Mouse (Mus musculus): ENCODE measurements around the gene Ropn1. TPM values are rescaled to one million over a fixed set of nuclear protein-coding genes. Genes with fewer than 3 reads are reported as not detected.

Gene Ropn1
- not detected in 2 replicates for polyA plus RNA-seq (2011; ENCODE audit: insufficient read length, low read depth, missing spikeins)

DNA sequence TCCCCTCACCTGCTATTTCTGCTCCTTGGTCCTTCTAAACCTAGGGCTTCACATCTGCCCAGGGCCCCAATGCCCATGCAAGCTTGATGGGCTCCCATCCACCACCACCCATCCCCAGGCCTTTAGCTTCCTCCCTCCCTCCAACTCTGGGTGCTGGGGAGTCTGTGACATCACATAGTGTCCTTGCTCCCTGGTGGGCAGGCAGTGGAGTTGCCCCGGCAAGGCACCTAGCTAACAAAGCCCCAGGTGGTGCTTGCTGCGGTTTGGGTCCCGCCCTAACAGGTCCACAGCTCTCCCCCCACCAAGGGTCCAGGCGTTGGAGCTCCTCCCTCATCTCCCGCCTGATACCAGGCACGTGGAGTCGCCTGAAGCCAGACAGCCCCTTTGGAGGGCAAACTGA, at the start of gene Ropn1:
Gene Ropn1 (plus strand): TSS at position 301 of the 400 bp plus-strand sequence.
- H3K27ac ChIP-seq (ENCODE audit: insufficient read depth, low read length): no peak within 1 kb of the TSS
- TF ChIP-seq POLR2A (IDR thresholded peaks at IDR 0.05; ENCODE audit: low read depth, low read length) (no peak), CTCF (IDR thresholded peaks at IDR 0.05; ENCODE audit: borderline replicate concordance, insufficient read depth, low read length) (no peak)
- H3K4me1 ChIP-seq (ENCODE audit: control insufficient read depth, insufficient read depth, low read length): peaks cover under 1% of the 10 kb centered on the region; the same call in 1 of the 2 replicates
- H3K4me3 ChIP-seq (ENCODE audit: insufficient read depth, low read length): no peak within 1 kb of the TSS

DNA sequence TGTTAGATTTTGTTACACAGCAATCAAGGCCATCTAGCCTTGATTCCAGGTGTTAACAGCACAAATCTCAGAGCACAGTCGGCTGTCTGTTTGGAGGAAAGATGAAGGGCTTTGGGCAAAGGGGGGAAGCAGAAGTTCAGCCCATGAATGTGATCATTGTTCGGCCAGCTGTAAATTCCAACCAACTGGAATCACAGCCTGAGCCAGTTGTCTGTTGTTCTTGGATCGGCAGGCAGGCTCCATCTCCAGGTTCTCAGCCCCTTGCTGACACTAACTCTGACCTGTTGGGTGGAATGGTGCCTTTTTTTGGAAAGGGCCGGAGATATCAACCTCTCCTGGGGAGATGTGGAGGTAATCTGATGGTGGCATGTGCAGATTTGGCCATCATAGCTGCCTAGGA, 47.8 kb upstream of the Ropn1 start:
- no peak overlapping the region for H3K27ac ChIP-seq (ENCODE audit: insufficient read depth, low read length)
- TF ChIP-seq CTCF (IDR thresholded peaks at IDR 0.05; ENCODE audit: borderline replicate concordance, insufficient read depth, low read length) (no peak), POLR2A (IDR thresholded peaks at IDR 0.05; ENCODE audit: low read depth, low read length) (no peak)
- peaks cover 8% of the 10 kb centered on the region for H3K4me1 ChIP-seq (ENCODE audit: control insufficient read depth, insufficient read depth, low read length)
- no peak overlapping the region for H3K4me3 ChIP-seq (ENCODE audit: insufficient read depth, low read length)

DNA sequence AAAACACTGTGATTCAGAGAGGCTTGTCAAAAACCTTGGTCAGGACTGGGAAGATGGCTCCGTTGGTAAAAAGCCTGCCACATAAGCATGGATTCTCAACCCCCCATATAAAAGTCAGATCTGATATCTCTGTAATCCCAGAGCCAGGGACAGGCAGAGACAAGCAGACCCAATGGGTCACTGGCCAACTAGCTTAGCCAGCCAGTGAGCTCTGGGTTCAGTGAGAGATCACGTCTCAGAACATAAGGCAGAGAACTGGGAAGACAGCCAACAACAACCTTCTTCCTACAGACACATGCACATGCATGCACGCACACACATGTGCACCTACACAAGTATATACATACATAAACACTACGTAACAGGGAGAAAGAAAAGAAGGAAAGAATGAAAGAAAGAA, 46.6 kb upstream of the Ropn1 start:
- TF ChIP-seq POLR2A (IDR thresholded peaks at IDR 0.05; ENCODE audit: low read depth, low read length) (no peak), CTCF (IDR thresholded peaks at IDR 0.05; ENCODE audit: borderline replicate concordance, insufficient read depth, low read length) (no peak)
- no peak overlapping the region for H3K4me3 ChIP-seq (ENCODE audit: insufficient read depth, low read length)
- peak overlapping the region; percentile 73; the same call in 1 of the 2 replicates for H3K27ac ChIP-seq (ENCODE audit: insufficient read depth, low read length)
- peaks cover 8% of the 10 kb centered on the region for H3K4me1 ChIP-seq (ENCODE audit: control insufficient read depth, insufficient read depth, low read length)

DNA sequence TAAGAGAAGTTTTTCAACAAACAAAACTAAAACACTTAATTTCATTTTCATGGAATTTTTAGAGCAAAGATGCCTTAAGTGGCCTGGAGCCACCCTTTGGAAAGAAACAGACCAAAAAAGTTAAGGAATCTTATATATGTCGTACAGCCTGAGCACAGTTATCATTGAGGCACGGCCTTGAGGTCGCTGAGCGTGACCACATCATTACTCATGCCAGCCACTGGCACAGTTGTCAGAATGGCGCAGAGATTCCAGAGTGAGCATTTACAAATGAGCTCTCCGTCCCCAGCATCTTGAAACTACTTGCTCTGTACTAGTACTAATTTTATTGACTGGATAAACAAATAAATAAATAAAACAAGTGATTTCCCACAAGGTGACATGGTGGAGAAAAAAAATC, 45.9 kb upstream of the Ropn1 start:
- TF ChIP-seq POLR2A (IDR thresholded peaks at IDR 0.05; ENCODE audit: low read depth, low read length) (no peak), CTCF (IDR thresholded peaks at IDR 0.05; ENCODE audit: borderline replicate concordance, insufficient read depth, low read length) (no peak)
- H3K4me1 ChIP-seq (ENCODE audit: control insufficient read depth, insufficient read depth, low read length): peaks cover 8% of the 10 kb centered on the region
- H3K4me3 ChIP-seq (ENCODE audit: insufficient read depth, low read length): no peak overlapping the region
- 0 out of 2 replicates have a peak overlapping the region, but pooled peaks have one; percentile 14 for H3K27ac ChIP-seq (ENCODE audit: insufficient read depth, low read length)

DNA sequence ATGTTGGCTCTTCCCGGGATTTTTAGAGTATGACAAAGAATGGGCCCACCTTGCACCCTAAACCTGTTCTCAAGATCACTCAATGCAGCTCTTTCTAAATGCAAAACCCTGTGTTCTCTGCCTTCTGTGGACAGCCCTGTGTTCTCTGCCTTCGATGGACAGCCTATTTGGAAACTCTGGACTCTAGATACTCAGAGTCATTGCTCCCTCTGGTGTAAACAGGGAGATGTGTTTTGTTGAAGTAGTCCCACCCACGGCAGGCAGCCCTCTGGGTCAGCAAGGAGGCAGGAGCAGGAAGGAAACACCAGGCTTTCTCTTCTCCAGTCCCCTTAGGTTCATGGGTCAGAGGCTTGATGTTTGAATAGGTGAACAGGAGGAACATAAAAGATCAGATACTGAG, 44.0 kb upstream of the Ropn1 start:
- TF ChIP-seq POLR2A (IDR thresholded peaks at IDR 0.05; ENCODE audit: low read depth, low read length): no peak
- TF ChIP-seq CTCF (IDR thresholded peaks at IDR 0.05; ENCODE audit: borderline replicate concordance, insufficient read depth, low read length): no peak
- 0 out of 2 replicates have a peak overlapping the region, but pooled peaks have one; percentile 14 for H3K27ac ChIP-seq (ENCODE audit: insufficient read depth, low read length)
- H3K4me1 ChIP-seq (ENCODE audit: control insufficient read depth, insufficient read depth, low read length): peaks cover 10% of the 10 kb centered on the region

DNA sequence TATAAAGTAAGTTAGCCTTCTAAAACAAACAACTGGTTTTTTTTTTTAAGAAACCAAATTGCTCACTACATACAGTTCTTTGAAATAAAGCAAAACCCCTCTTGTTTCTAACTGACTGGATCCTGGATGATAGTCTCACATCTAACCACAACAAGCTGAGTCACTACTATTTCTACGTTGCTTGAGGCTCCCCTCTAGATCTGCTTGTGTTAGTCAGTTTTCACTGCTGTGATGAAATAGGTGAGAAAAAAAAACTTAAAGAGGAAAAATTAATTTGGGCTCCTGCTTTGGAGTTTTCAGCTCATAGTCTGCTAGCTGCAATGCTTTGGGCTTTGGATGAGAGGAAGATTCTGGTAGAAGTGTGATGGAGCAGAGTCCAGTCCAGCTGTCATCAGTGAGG, 39.6 kb upstream of the Ropn1 start:
- Histone ChIP-seq H3K27ac (ENCODE audit: insufficient read depth, low read length) (0 out of 2 replicates have a peak overlapping the region, but pooled peaks have one; percentile 23), H3K4me3 (ENCODE audit: insufficient read depth, low read length) (no peak overlapping the region), H3K4me1 (ENCODE audit: control insufficient read depth, insufficient read depth, low read length) (peaks cover 3% of the 10 kb centered on the region; the same call in 1 of the 2 replicates)
- TF ChIP-seq CTCF (IDR thresholded peaks at IDR 0.05; ENCODE audit: borderline replicate concordance, insufficient read depth, low read length): no peak
- no peak for TF ChIP-seq POLR2A (IDR thresholded peaks at IDR 0.05; ENCODE audit: low read depth, low read length)

More for the DNA sequence above, 44.0 kb upstream of the Ropn1 start:
- H3K4me3 ChIP-seq (ENCODE audit: insufficient read depth, low read length): no peak overlapping the region

DNA sequence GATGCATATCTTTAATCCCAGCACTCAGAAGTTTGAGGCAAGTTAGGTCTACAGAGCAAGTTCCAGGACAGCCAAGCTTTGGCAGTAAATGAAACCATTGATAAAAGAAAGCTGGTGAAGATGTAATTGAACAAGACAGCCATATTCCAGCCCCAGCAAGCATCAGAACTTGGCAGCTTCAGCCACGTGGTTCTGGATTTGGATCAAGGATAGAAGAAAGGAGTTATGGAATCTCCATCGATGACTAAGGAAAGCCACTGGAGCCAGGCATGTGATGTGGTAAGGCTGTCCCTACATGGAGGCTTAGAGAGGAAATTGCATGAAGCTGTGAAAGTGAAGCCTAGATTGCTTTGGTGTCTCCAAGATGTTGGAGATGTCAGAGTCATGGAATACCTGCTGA, 35.7 kb upstream of the Ropn1 start:
- H3K4me1 ChIP-seq (ENCODE audit: control insufficient read depth, insufficient read depth, low read length): peaks cover 3% of the 10 kb centered on the region; the same call in 1 of the 2 replicates
- H3K27ac ChIP-seq (ENCODE audit: insufficient read depth, low read length): no peak overlapping the region
- TF ChIP-seq CTCF (IDR thresholded peaks at IDR 0.05; ENCODE audit: borderline replicate concordance, insufficient read depth, low read length) (no peak), POLR2A (IDR thresholded peaks at IDR 0.05; ENCODE audit: low read depth, low read length) (no peak)
- H3K4me3 ChIP-seq (ENCODE audit: insufficient read depth, low read length): no peak overlapping the region

DNA sequence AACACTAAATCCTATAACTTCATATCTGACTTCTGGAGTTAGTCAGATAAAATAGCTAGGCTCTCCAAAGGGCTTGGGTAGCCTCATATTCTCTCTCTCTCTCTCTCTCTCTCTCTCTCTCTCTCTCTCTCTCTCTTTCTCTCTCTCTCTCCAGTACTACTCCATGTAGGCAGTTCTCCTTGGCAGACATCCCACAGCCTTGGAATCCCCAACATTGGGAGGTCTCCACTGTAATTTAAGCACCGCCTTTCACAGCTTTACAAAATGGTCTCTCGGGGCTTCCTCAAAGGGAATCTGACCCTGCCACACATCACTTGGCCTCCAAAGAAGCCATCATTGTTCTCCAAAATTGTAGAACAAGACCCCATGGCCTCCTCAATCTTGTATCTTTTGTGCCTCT, 22.1 kb upstream of the Ropn1 start:
- H3K27ac ChIP-seq (ENCODE audit: insufficient read depth, low read length): no peak overlapping the region
- H3K4me3 ChIP-seq (ENCODE audit: insufficient read depth, low read length): no peak overlapping the region
- no peaks in the 10 kb centered on the region for H3K4me1 ChIP-seq (ENCODE audit: control insufficient read depth, insufficient read depth, low read length)
- no peak for TF ChIP-seq CTCF (IDR thresholded peaks at IDR 0.05; ENCODE audit: borderline replicate concordance, insufficient read depth, low read length)
- TF ChIP-seq POLR2A (IDR thresholded peaks at IDR 0.05; ENCODE audit: low read depth, low read length): no peak

DNA sequence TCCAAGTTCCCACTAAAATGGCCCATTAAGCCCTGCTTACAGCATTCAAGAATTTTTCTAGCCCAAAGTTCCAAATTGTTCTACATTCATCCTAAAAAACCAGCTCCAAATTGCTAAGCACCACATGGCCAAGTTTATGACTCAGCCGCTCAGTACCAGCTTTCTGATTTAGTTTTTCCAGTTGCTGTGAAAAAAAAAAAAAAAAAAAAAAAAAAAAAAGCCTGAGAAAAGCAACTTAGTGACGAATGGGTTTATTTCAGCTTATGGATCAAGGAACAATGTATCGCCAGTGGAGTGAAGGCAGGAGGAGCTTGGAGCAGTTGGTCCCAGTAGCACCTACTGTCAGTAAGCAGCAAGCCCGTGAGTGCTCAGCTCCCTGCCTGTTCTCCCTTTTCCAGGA, 21.3 kb upstream of the Ropn1 start:
- TF ChIP-seq CTCF (IDR thresholded peaks at IDR 0.05; ENCODE audit: borderline replicate concordance, insufficient read depth, low read length): no peak
- TF ChIP-seq POLR2A (IDR thresholded peaks at IDR 0.05; ENCODE audit: low read depth, low read length): no peak
- H3K27ac ChIP-seq (ENCODE audit: insufficient read depth, low read length): no peak overlapping the region
- no peak overlapping the region for H3K4me3 ChIP-seq (ENCODE audit: insufficient read depth, low read length)
- H3K4me1 ChIP-seq (ENCODE audit: control insufficient read depth, insufficient read depth, low read length): no peaks in the 10 kb centered on the region

DNA sequence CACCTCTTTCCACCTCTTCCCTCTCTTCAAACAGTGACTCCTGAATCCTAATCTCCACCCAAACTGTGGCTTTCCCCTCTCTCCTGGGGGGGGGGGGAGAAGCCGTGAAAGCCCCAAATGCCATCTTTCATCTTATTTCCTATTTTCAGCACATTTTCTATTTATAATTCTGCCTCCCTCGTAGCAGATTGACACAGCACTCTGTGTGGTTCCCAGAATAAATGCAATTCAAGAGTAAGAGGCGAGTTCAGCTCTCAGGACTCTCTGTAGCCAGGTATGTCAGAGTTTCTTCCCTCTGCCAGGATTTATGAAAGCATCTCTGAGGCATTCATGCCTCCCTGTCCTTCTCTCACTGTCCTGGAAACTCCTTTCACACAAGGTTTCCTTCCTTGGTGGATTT, 14.2 kb upstream of the Ropn1 start:
- TF ChIP-seq CTCF (IDR thresholded peaks at IDR 0.05; ENCODE audit: borderline replicate concordance, insufficient read depth, low read length) (no peak), POLR2A (IDR thresholded peaks at IDR 0.05; ENCODE audit: low read depth, low read length) (no peak)
- Histone ChIP-seq H3K27ac (ENCODE audit: insufficient read depth, low read length) (no peak overlapping the region), H3K4me1 (ENCODE audit: control insufficient read depth, insufficient read depth, low read length) (no peaks in the 10 kb centered on the region), H3K4me3 (ENCODE audit: insufficient read depth, low read length) (no peak overlapping the region)
